Mouse (Mus musculus) cerebellum, adult 8-10 months (tissue): ENCODE measurements around the gene Endou.

ENCODE experiments used
- DNase-seq: peaks from one replicate; pipeline ENCODE4 v3.0.0; 2022

Endou gene

GRCm38 (mm10) chr15:97725198-97725785 is 5.8 kb downstream of the Endou start:
- DNase-seq, result no peak

GRCm38 (mm10) chr15:97724346-97725197 is 6.6 kb downstream of the Endou start:
- DNase-seq, result no peak

GRCm38 (mm10) chr15:97723536-97724345 is 7.4 kb downstream of the Endou start:
- peak; percentile 33 for DNase-seq

GRCm38 (mm10) chr15:97721008-97721701 is 10.0 kb downstream of the Endou start:
- no peak for DNase-seq

GRCm38 (mm10) chr15:97720026-97720675 is 11.0 kb downstream of the Endou start:
- DNase-seq, result no peak

- no peak for DNase-seq
Measured at GRCm38 (mm10) chr15:97719494-97719893, 11.6 kb downstream of the Endou start.

GRCm38 (mm10) chr15:97718535-97719155 is 12.5 kb downstream of the Endou start:
- DNase-seq, result no peak

GRCm38 (mm10) chr15:97717861-97718534 is 13.1 kb downstream of the Endou start:
- DNase-seq, result peak; percentile 25

- DNase-seq, result no peak
Measured at GRCm38 (mm10) chr15:97716782-97717181, 14.4 kb downstream of the Endou start.

- no peak for DNase-seq
Measured at GRCm38 (mm10) chr15:97715734-97716133, 15.4 kb downstream of the Endou start.

- DNase-seq, result no peak
Measured at GRCm38 (mm10) chr15:97715083-97715482, 16.1 kb downstream of the Endou start.

- no peak for DNase-seq
Measured at GRCm38 (mm10) chr15:97712546-97712945, 18.6 kb downstream of the Endou start.

- no peak for DNase-seq
Measured at GRCm38 (mm10) chr15:97710906-97711305, 20.2 kb downstream of the Endou start.

- peak; percentile 83 for DNase-seq
Measured at GRCm38 (mm10) chr15:97705211-97706050, 25.7 kb downstream of the Endou start, which contains the start of gene Rpap3. TSS of gene Rpap3 (minus strand) at chr15:97705825.

- DNase-seq, result no peak
Measured at GRCm38 (mm10) chr15:97696616-97697015, 34.5 kb downstream of the Endou start.

GRCm38 (mm10) chr15:97693411-97693810 is 37.7 kb downstream of the Endou start:
- no peak for DNase-seq

GRCm38 (mm10) chr15:97684118-97684517 is 47.0 kb downstream of the Endou start:
- no peak for DNase-seq

- no peak for DNase-seq
Measured at GRCm38 (mm10) chr15:97682053-97682452, 49.1 kb downstream of the Endou start.

- DNase-seq, result no peak
Measured at GRCm38 (mm10) chr15:97679991-97680681, 51.0 kb downstream of the Endou start.

- no peak for DNase-seq
Measured at GRCm38 (mm10) chr15:97677341-97677740, 53.8 kb downstream of the Endou start.
